Mouse (Mus musculus) layer of hippocampus, postnatal 14 days (tissue): ENCODE data around the gene Creg2. TPM values are rescaled to one million over a fixed set of nuclear protein-coding genes. Genes with fewer than 3 reads are reported as not detected.

Experiments used
- DNase-seq, 2 experiments: peaks; one replicate each; pipeline ENCODE4 v3.0.0; 2021 to 2022; ENCODE audit warnings: low spot score in 2 of 2, mixed read lengths in 1 of 2
- long read RNA-seq, 2 experiments: library from polyadenylated mRNA; stranded (forward); transcript quantifications; one replicate each; pipeline ENCODE4 v2.0.0; 2021
- total RNA-seq, 2 experiments: library from RNA; stranded (reverse); gene quantifications; 2 replicates each; pipeline ENCODE4 v1.2.3; 2021

Creg2 gene
- 10 to 100 TPM; 66.6 to 68.0 TPM for total RNA-seq
- long read RNA-seq, experiment 1, full-length matches to known transcripts = 14 of 17 reads
- long read RNA-seq, experiment 1, partial matches to known transcripts = 0 of 17 reads
- long read RNA-seq, experiment 1, other reads (novel, unspliced or antisense) = 3 of 17 reads
- long read RNA-seq, experiment 2, full-length matches to known transcripts = 15 of 25 reads
- long read RNA-seq, experiment 2, partial matches to known transcripts = 1 of 25 reads
- long read RNA-seq, experiment 2, other reads (novel, unspliced or antisense) = 9 of 25 reads

GRCm38 (mm10) chr1:39651241-39651548 is at the start of gene Creg2:
Creg2 (minus strand) TSS chr1:39651474.
- DNase-seq = peak in 1 of 2 experiments; percentile 56

GRCm38 (mm10) chr1:39700599-39701273 is 49.5 kb upstream of the Creg2 start:
- no peak for DNase-seq

GRCm38 (mm10) chr1:39698456-39698855 is 47.2 kb upstream of the Creg2 start:
- DNase-seq = no peak

- DNase-seq = no peak
Measured at GRCm38 (mm10) chr1:39695198-39695597, 43.9 kb upstream of the Creg2 start.

DNA sequence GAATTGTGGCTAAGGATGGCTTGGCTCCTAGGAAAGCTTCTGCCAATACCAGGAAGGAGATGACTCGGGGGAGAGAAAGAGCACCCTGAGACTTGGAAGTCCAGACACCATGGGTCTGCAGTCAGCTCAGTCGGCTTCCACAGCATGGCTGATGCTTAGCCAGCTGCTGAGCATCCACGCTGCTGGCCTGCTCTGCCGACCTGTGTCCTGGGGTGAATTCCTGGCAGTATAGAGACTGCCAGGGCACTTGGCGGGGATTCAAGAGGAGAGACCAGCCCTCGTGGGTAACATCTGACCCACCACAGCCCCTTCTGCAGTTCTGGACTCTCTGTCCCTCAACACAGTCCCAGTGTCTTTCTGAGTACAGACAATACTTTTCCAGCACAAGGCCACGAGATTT is 43.5 kb upstream of the Creg2 start:
- DNase-seq = no peak

GRCm38 (mm10) chr1:39691974-39692373 is 40.7 kb upstream of the Creg2 start:
- DNase-seq = no peak

DNA sequence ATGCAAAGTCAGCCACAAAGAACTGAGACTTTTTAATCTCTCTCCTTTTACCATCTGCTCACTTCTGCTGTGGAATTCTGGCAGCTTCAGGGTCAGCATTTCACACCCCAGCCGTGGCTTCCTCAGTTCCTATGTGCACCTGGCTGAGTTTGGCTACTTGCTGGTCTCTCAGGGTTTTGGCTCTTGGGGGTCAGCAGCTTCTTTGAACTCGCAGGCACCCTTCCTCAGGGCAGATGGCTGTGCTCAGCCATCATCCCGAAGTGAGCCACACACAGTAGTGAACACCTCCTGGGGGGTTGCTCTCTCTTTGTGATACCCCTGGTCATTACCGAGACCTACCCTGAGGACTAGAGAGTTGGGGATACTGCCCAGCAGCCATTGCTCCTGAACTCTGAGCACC is 39.8 kb upstream of the Creg2 start:
- no peak for DNase-seq

- no peak for DNase-seq
Measured at GRCm38 (mm10) chr1:39688573-39688972, 37.3 kb upstream of the Creg2 start.

DNA sequence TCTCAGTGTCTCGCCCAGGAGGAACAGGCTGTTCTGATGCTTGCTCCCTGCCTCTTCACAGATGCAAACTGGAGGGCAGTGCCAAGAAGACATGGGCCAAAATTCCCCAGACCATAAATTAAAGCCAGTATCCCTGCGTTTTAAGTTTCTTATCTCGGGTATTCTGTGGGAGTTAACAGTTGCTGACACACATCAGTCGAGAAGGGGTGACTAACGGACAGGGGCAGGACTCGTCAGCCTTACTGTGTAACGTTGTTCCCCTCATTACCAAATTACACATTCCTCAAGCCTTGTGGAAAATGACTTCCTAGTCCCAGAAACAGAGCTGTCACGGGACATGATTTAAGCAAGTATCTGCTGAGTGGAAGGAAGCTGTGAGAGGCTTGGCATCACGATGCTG is 36.0 kb upstream of the Creg2 start:
- DNase-seq = no peak

- peak; percentile 65 to 81 for DNase-seq
Measured at GRCm38 (mm10) chr1:39685841-39686240, 34.6 kb upstream of the Creg2 start.

DNA sequence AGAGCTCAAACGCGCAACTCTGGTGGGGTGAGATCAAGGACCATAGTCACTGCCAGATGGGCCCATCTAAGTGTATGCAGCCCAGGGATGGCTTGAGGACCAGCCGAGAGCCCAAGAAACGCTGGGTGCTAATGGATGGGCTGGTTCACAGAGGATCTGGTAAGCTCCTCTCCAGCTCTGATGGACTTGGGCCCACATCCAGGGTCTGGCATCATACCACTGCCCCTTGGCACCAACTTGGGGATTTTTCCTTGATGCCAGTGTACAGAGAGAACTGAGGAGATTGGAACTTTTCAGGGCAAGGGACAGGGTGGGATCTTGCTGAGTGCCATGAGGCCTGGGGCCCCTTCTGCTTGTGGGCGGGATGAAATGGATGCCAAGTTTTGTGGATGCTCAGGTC is 30.4 kb upstream of the Creg2 start:
- DNase-seq = no peak

GRCm38 (mm10) chr1:39680546-39680945 is 29.3 kb upstream of the Creg2 start:
- no peak for DNase-seq

GRCm38 (mm10) chr1:39678883-39679282 is 27.6 kb upstream of the Creg2 start:
- no peak for DNase-seq

DNA sequence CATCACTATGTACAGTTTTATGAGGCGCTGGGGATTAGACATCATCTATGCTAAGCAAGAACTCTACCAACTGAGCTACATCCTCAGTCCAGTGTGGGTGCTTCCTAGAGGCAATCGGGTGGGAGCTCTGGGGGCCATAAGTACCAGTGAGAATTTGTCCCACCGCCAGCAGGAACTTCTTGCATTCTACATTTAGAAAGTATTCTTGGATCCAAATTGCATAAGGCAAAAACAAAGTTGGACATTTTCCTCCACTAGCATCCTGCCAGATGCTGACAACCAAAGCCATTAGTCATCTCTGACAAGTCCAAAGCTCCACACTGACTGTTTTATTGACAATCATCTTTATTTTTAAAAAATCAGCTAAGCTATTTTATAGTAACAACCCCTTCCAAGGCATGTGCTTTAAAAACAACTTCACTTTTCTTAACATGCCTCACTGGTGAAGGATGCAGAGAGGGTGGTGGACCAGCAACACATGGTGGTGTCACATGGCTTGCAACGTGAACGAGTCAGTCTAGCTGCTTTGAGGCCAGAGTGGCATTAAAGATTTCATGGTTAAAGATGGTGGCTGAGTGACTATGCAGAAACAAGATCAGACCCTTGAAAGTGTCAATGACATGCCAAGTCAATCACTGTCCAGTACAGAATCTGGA is 25.1 kb upstream of the Creg2 start:
- no peak for DNase-seq

- DNase-seq = no peak
Measured at GRCm38 (mm10) chr1:39672362-39673105, 21.3 kb upstream of the Creg2 start.

- no peak for DNase-seq
Measured at GRCm38 (mm10) chr1:39670211-39670935, 19.1 kb upstream of the Creg2 start.

- DNase-seq = no peak
Measured at GRCm38 (mm10) chr1:39666751-39667252, 15.5 kb upstream of the Creg2 start.

- no peak for DNase-seq
Measured at GRCm38 (mm10) chr1:39664039-39664625, 12.9 kb upstream of the Creg2 start.

- peak in 1 of 2 experiments; percentile 26 for DNase-seq
Measured at GRCm38 (mm10) chr1:39663050-39663449, 11.8 kb upstream of the Creg2 start.

DNA sequence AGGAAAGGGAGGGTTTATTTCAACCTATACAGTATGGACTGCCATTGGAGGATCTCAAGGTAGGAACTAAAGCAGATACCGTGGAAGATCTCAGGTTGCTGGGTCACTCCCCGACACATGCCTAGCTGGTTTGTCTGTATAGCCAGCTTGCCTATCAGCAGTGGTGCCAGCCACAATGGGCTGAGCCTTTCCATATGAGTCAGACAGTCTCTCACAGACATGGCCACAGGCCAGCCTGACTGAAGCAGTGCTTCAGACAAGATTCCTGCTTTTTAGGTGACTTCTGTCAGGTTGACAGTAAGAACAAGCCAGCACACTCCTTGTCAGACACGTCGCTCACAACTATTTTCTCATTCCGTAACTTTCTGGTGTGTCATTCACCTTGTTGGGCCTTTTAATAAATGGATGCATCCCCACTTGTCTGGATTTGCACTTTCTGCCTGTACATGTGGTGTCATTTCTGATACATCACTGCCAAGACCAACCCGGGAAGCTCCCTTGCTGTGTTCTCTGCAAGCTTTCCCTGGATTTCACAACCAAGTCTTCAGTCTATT is 5.8 kb upstream of the Creg2 start:
- no peak for DNase-seq
